Mouse (Mus musculus) ES-Bruce4 (cell line): ENCODE data around the gene Pgs1.

Source experiments
- CTCF ChIP-seq: IDR thresholded peaks from one replicate; pipeline ENCODE4 v1.8.1; 2011; ENCODE audit warnings: low read depth, low read length
- POLR2A ChIP-seq: IDR thresholded peaks from one replicate; pipeline ENCODE4 v1.8.1; 2011; ENCODE audit warnings: low read length; ENCODE audit not compliant: insufficient read depth

DNA sequence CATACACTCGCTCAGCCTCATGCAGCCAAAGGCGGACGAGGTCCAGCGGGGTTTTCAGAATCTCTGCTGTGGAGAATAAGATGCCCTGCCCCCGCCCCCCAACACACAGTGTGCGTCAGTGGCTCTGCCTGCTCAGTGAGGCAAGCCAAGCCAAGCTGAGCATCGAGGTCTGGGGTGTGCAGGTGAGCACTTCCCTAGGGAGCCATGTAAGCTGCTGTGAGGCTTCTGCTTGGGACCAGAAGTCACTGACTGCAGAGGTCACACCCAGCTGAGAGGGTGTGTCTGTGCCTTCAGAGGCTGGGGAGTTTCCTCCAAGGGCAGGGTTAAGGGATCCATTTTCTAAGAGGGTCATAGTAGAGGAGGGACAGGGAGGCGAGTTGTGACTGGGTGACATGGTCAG, 81.5 kb downstream of the Pgs1 start:
- no peak for TF ChIP-seq CTCF
- TF ChIP-seq POLR2A = no peak
